Mouse (Mus musculus): ENCODE measurements around the gene Slc25a41.
"Not testable (repeated sequence)": the region's sequence is repeated elsewhere in the genome, so short reads cannot be mapped to it uniquely, and the experiment has no call there.

Slc25a41 gene

GRCm38 (mm10) chr17:57041554-57041953, at the start of gene Slc25a41:
Gene Slc25a41, minus strand, starts transcription at chr17:57041654.
- DNase-seq (ENCODE audit: low spot score in 2 of 2) = no peak

DNA sequence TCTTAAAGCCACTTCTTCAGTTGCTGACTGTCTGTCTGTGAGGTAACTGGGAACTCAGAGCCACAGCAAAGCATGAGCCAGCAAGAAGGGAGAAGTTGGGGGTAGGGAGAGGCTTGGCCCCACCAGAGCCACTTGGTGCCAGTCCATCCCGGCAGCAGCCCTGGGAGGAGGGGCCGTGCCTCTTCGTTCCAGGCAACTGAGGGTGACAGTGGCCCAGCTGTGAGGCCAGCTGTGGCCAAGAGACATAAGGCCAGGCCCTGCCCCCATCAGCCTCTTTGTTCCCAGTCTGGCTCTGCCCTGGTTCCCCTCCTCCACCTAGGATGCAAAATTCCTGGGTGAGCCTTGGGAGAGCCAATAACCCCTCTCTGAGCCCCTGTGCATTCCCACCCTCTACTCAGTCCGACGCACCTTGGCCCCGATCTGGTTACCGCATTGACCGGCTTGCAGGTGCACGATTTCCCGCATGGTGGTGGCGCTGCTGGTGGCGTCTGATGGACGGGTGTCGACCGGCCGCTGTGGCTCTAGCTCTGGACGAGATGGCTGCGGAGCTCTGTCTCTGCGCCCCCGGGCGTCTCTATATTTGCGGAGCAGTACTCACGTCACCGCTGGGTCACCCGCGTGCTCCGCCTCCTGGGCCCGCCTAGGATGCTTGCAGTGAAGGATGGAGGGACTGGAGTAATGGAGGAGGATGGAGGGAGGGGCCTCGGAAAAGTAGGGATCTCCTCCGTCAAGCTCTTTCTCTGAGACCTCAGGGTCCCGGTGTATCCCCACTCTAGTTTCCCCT, 45.8 kb upstream of the Slc25a41 start, which contains the start of gene Tubb4a:
Gene Tubb4a, minus strand, starts transcription at position 734 of the 784 bp plus-strand sequence.
- no peak for DNase-seq (ENCODE audit: low spot score in 2 of 2)

DNA sequence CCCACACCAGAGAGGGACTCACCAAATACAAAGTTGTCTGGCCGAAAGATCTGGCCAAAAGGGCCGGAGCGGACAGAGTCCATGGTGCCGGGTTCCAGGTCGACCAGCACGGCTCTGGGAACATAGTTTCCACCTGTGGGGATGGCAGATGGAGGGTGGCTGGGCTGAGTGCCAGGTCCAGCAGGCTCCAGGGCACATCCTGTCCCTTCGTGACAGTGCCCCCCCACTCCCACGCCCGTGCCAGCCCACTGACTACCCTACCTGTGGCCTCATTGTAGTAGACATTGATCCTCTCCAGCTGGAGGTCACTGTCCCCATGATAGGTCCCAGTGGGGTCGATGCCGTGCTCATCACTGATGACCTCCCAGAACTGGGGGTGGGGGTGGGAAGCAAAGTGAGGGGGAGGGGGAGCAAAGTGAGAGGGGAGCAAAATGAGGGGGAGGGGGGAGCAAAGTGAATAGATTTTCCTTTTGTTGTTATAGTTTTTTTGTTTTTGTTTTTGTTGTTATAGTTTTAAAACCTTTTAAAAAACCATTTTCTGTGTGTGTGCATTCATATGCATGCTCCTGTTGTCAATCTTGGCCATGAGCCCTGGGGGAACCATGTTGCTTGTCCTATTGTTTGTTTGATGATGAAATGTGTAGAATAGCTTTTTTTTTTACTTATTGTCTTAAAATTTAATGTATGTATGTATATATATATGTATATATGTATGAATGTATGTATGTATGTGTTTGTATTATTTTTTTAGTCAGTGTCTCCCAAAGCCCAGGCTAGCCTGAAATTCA, 44.7 kb upstream of the Slc25a41 start:
- DNase-seq (ENCODE audit: low spot score in 2 of 2) = no peak

GRCm38 (mm10) chr17:57082481-57082880, 41.0 kb upstream of the Slc25a41 start:
- DNase-seq (ENCODE audit: low spot score in 2 of 2) = no peak

DNA sequence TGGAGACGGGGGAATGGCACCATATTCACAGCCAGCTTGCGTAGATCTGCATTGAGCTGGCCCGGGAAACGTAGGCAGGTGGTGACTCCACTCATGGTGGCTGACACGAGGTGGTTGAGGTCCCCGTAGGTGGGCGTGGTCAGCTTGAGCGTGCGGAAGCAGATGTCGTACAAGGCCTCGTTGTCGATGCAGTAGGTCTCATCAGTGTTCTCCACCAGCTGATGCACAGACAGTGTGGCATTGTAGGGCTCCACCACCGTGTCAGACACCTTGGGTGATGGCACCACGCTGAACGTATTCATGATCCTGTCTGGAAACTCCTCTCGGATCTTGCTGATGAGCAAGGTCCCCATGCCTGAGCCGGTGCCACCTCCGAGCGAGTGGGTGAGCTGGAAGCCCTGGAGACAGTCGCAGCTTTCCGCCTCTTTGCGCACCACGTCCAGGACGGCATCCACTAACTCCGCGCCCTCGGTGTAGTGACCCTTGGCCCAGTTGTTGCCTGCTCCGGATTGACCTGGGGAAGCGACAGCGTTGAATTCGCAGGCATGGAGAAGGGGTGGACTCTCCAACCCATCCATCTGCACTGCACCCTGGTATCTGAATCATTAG, 39.9 kb upstream of the Slc25a41 start:
- no peak for DNase-seq (ENCODE audit: low spot score in 2 of 2)

DNA sequence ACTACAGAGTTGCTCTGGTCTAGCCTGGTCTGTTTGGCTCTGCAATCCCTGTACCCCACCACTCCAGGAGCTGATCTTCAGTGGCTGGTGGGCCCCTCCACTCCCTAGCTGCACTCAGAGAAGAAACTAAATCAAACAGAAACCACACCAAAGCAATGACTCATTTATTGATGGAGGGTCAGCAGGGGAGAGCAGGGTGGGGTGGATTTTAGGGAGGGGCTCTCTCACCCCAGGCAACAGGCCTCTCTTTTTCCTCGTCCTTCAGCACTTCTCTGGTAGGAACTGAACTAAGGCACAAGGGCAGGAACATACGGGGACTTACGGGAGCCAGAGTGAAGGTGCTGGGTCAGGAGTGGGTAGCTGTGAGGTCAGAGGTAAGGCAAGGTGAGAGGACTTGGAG, 38.5 kb upstream of the Slc25a41 start:
- no peak for DNase-seq (ENCODE audit: low spot score in 2 of 2)

GRCm38 (mm10) chr17:57078336-57078735, 36.9 kb upstream of the Slc25a41 start, which contains the start of gene Dennd1c:
Gene Dennd1c, minus strand, starts transcription at chr17:57078514.
- peak; percentile 24 to 40 for DNase-seq (ENCODE audit: low spot score in 2 of 2)

DNA sequence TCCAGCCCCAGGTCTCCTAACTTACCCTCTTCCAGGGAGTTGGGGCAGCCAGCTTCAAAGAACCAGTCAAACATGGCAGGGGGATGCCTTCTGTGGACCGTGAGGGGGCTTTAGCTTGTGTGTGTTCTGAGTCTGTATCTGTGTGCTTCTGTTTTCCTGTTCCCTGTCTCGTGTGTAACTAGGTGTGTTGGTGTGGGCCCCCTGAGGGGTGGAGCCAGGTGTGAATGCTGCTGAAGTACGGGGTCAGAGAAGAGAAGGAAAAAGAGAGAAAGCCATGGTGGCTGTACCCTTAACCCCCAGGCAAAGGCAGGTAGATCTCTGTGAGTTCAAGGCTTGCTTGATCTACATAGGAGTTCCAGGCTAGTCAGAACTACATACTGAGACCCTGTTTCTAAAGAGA, 35.5 kb upstream of the Slc25a41 start:
- DNase-seq (ENCODE audit: low spot score in 2 of 2) = no peak

DNA sequence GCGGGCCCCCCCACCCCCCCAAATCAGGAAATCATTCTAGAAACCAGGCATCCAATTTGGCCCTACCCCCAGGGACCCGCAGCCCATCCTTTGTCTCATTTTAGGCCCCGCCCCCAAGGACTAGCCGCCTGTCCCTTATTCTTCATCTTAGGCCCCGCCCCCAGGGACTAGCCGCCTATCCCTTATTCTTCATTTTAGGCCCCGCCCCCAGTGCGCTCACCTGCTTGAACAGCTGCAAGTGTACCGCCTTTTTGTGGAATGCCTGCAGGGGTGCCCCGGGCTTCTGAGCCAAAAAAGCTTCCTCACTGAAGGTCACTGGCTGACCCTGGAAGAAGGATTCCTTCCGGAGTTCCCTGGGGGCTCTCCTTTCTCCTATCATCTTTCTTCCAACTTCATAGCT, 29.2 kb upstream of the Slc25a41 start:
- DNase-seq (ENCODE audit: low spot score in 2 of 2) = no peak

DNA sequence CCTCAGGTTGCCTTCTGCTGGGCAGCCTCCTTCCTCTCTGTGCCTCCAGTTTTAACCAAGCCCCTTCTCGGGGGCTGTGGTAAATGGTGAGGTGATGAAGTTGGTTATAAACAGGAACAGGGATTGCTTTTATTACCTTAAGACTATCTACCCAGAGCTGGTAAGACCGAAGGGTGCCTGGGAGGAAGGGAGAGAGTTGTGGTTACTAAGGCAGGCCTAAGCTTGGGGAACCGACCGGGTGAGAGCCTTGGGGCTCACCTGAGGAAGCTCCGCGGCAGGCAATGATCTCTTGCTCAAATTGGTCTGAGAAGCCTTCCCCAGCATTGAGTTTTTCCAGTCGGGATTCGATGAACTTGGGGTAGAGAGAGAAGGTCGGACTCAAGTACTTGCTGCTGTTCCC, 28.8 kb upstream of the Slc25a41 start:
- no peak for DNase-seq (ENCODE audit: low spot score in 2 of 2)

DNA sequence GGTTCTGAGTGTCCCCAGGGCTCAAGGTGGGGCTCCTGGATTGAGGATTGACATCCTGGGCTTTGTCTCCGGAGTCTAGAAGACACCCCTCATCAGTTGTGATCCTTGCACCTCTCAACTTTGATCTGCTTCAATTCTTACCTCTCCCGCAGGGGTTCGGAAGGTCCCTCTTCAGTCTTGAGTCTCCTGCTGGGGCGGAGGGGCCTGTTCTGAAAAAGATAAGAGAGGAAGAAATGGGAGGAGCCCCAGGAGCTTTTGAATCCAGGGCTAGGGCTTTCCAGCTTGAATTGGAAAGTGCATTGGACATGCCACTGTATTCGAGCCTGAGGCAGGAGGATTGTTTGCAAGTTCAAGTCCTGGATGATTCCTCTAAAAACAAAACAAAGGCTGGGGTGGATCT, 25.5 kb upstream of the Slc25a41 start:
- DNase-seq (ENCODE audit: low spot score in 2 of 2) = no peak

DNA sequence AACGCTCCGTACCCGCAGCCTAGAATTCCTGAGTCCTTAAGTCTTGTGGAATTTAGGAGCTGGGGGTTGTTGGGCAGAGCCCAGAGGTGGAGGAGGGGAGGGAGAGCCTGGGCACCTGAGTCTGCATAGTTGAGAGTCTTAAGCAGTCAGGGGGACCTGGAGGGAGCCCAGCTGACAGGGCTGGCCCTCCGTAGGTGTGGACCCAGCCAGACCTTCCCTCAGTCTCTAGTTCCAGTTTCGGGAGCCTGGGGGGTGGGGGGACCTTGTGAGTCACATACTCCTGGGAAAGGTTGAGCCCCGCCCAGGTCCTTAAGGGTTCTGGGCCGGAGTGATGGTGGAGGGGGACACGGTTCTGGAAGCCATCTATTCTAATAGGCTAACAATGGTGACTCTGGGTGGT, 21.6 kb upstream of the Slc25a41 start:
- DNase-seq (ENCODE audit: low spot score in 2 of 2) = no peak

GRCm38 (mm10) chr17:57062548-57062947, 21.1 kb upstream of the Slc25a41 start:
- DNase-seq (ENCODE audit: low spot score in 2 of 2) = no peak

- DNase-seq (ENCODE audit: low spot score in 2 of 2) = no peak
These were observed 20.6 kb upstream of the Slc25a41 start for GRCm38 (mm10) chr17:57062011-57062521.

DNA sequence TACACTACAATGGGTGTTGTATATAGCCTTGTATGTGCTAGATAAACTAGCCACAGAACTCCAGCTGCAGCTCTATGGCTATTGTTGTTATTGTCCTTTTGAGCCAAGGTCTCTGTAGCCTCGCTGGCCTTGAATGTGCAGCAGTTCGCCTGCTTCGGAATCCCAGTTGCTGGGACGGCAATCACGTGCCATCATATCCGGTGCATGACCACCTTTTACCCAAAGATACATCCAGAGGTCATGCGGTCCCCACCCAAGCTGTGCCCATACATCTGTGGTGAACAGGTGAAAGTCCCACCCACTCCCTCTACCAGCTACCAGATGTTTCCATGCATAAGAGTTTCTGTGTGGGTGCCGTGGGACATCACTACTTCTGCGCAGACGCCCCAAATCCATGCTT, 19.6 kb upstream of the Slc25a41 start:
- no peak for DNase-seq (ENCODE audit: low spot score in 2 of 2)

DNA sequence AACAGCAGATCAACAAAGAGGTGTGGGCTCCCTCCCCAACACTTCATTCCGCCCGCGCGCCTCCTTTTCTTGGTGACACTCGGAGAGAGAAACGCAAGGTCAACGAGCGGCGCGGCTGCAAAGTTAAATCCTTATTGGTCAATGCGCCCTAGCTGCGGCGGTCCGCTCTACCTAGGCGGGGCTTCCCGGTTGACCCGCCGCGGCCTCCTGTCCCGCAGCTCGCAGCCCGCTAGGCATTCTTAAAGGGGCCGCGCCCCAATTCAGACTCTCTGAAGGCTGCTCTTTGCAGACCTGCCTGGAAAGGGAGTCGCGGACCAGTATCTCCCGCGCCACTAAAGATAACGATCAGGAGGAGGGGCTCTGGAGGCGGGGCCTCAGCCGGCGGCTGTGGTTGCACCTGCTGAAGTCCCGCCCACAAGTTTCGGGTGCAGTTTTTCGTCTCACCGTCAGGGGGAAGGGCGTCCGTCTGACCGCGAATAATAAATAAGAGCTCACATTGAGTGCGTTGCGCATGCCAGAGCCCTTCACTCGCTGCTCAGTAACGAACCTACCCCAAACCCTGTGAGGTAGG, 18.9 kb upstream of the Slc25a41 start:
- DNase-seq (ENCODE audit: low spot score in 2 of 2) = peak; percentile 96

GRCm38 (mm10) chr17:57059486-57059977, 18.1 kb upstream of the Slc25a41 start, which contains the start of gene Slc25a23:
Gene Slc25a23, minus strand, starts transcription at chr17:57059863.
- DNase-seq (ENCODE audit: low spot score in 2 of 2) = peak; percentile 53 to 57

- DNase-seq (ENCODE audit: low spot score in 2 of 2) = peak; percentile 32 to 56
These were observed 17.5 kb upstream of the Slc25a41 start, which contains the start of gene Crb3 for GRCm38 (mm10) chr17:57058891-57059485. Gene Crb3, plus strand, starts transcription at chr17:57059105.

DNA sequence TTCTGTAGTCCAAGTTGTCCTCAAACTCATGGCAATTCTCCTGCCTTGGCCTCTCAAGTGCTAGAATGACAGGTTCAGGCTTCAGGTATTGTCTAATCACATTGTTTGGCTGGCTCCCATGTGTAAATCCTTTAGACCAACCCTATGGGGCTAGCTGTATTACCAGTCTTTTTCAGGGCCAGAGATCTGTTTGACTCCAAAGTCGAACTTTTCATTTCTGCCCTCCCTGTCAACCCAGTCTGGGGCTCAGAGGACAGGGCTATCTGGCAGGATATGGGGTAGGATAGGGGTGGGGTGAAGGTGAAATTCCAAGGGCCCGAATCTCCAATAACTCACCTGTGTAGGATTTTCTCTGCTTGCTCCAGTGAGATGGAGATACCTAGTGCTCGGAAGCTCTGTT, 14.8 kb upstream of the Slc25a41 start:
- no peak for DNase-seq (ENCODE audit: low spot score in 2 of 2)

- DNase-seq (ENCODE audit: low spot score in 2 of 2) = not testable (repeated sequence)
These were observed 10.2 kb upstream of the Slc25a41 start for GRCm38 (mm10) chr17:57051679-57052078.

DNA sequence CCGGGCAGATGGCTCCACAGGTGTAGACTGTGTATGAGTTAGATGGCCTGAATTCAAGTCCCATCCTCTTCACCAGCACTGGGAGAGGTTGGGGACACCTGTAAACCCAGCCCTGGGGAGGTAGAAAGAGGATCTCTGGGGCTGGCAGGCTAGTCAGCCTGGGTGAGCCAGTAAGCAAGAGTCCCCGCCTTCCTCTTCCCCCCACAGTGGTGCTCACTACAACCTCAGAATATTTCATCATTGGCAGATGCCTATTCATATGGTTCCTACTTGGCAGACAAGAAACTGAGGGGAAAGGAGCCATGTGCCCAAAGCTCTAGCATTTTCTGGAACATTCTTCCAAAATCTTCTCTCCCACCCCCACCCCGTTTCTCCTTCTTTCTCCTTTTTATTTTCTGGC, 7.4 kb upstream of the Slc25a41 start:
- DNase-seq (ENCODE audit: low spot score in 2 of 2) = no peak
